Mouse (Mus musculus) lung, postnatal 14 days (tissue): ENCODE measurements around the gene Gse1.

Experiments
- DNase-seq: peaks from one replicate; pipeline ENCODE4 v3.0.0; 2021

Gene Gse1

GRCm38 (mm10) chr8:120276891-120277426 is 48.7 kb downstream of the Gse1 start:
- peak; percentile 62 for DNase-seq

GRCm38 (mm10) chr8:120278009-120278408 is 49.8 kb downstream of the Gse1 start:
- no peak for DNase-seq

GRCm38 (mm10) chr8:120279418-120279817 is 51.2 kb downstream of the Gse1 start:
- DNase-seq, result no peak

GRCm38 (mm10) chr8:120281487-120281886 is 53.2 kb downstream of the Gse1 start:
- DNase-seq, result peak; percentile 86

- DNase-seq, result no peak
Observed at GRCm38 (mm10) chr8:120282465-120282864, 54.2 kb downstream of the Gse1 start.

GRCm38 (mm10) chr8:120284265-120284664 is 56.0 kb downstream of the Gse1 start:
- DNase-seq, result no peak

- peak; percentile 54 for DNase-seq
Observed at GRCm38 (mm10) chr8:120285033-120285432, 56.8 kb downstream of the Gse1 start.

GRCm38 (mm10) chr8:120285878-120286277 is 57.6 kb downstream of the Gse1 start:
- DNase-seq, result no peak

DNA sequence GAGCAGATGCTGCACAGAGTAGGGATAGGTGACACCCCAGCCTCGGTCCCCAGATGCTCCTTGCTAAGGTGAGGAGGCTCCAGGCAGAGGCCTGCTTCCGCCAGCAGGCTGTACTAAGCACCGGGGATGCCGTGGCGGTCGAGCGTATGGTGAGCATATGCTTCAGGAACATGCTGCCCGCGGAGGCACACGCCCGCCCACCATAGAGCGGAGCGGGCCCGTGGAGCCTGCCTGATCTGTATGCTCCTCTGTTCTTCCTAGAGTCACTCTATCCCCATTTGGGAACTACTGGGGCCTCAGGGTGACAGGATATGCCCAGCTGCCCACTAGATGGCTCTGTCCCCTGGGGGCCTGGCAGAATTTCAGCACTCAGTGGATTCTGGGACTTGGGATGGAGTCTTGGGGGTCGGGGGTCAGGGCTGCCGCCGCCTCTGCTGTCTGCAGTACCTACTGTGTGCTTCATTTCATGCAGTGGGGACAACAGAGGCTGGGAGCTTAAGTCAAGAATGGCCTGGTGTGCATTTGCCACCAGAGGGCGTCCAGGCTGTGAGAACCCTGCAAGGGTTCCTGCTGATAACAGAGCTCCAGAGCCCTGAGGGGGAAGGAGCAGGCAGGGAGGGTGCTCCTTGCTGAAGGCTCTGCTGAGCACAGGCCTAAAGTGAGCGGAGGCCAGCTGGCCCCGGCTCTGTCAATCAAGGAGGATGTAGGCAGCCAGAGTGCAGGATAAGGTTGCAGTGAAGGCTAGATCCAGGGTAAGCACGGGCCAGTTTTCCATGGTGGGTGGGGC is 60.1 kb downstream of the Gse1 start:
- peak; percentile 74 for DNase-seq

DNA sequence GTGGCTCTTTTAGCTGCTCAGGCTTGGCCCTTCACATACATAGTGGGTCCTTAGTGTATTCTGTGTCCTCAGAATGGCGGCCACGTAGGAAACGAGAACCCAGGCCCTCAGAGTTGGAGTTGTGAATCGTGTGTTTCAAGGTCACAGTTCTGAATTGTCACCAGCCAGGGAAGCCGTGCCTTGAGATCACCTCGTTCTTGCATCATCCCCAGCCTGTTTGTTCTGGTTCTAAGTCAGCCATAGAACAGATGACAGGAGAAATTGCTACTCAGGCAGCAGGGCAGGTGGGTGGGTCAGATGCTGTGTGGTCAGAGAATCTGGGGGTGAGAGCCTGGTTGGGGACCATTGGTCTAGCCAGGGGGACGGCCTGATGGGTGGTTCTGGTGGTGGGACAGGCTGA is 60.9 kb downstream of the Gse1 start:
- no peak for DNase-seq

DNA sequence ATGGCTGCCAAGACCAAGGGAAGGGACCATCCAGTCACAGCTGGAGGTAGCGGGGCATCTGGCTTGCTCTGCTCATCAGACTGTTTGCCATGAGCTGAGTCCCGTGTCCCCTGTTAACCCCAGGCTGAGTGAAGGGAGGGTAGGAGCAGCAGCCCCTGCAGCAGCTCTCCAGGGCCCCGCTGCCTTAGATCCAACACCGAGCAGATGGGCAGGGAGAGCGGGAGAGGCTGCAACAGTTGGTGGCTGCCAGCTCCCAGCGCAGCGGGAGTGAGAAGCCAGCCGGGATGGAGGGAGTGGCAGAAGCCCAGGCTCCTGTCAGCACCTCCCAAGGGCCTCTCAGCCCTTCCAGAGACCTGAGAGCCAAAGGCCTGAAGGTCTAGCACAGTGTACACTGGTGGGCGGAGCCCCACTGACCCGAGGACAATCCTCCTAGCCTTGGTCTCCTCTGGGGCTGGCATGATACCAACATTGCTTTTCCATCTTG is 61.5 kb downstream of the Gse1 start:
- DNase-seq, result peak; percentile 59

GRCm38 (mm10) chr8:120290614-120291013 is 62.4 kb downstream of the Gse1 start:
- no peak for DNase-seq

GRCm38 (mm10) chr8:120291650-120292049 is 63.4 kb downstream of the Gse1 start:
- DNase-seq, result no peak

DNA sequence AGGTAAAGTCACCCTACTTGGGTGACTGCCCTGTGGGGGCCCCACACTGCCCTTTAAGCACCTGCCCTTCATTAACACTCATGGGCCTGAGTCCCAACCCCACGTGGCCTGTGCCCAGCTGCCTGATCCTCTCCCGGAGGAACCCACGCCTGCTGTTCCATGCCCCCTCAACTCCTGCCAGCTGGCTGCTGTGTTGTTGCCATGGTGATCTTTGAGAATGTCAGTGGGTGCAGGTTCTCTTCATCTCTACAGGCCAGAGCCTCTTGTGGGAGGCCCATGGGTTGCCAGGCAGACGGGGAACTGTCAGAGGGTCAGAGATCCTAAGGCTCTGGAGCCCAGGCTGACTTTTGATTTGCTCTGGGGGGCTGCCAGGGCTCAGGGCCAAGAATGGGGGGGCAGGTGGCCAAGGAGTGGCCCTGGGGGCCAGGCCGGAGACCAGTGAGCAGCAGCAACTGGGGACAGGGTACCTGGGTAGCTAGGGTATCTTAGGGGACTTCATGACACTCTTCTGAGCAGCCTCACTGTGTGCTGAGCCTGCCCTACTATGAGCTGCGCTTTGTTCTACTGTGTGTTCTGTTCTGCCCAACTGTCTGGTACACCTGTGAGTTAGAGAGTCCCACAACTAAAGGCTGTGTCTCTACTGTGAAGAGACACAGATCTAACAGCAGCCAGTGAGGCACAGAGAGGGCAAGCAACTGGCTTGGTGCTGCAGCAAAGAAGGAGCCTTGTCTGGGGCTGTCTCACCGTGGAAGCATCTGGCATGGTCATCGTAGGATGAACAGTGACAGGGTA is 64.3 kb downstream of the Gse1 start:
- no peak for DNase-seq

- no peak for DNase-seq
Observed at GRCm38 (mm10) chr8:120293421-120294357, 65.4 kb downstream of the Gse1 start.

DNA sequence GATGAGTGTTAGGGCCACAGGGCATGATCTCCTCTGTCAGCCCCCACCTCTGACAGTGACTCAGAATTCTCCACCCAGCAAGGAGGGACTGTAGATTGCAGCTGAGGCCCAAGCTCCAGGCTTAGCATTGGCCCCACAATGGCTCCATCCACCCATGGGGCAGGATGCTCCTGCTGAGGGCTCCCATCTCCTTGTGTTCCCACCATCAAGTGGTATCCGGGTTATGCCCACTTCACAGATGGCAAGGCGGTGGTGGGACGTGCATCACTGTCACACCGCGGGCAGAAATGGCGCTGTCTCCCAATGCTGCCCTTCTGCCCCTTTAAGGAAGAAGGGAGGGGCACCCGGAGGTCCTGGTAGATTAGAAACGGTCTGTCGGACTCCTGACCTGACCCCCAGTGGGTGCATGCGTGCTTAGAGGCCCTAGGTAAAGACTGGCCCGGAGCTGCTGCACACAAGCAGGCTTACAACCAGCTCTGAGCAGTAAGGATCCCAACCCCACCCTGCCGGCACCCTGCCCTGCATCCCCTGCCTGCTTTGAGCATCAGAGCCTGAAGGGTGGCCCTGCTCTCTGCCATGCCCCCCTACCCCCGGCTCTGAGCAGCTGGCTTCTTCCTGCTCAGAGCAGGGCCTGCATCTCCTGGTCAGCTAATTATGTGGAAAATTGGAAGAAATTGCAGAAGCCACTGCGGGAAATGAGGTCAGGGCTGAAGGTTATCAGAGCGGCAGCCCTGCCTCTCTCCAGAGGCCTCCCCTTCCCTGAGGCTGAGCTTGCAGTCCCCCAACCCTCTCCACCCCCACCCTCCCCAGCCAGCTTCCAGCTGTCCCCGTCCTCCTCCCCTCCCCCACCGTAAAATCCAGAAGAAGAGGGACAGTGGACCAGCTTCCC is 67.0 kb downstream of the Gse1 start:
- no peak for DNase-seq

GRCm38 (mm10) chr8:120297000-120297399 is 68.7 kb downstream of the Gse1 start:
- DNase-seq, result no peak

GRCm38 (mm10) chr8:120298601-120299532 is 70.6 kb downstream of the Gse1 start:
- no peak for DNase-seq

GRCm38 (mm10) chr8:120300601-120301141 is 72.4 kb downstream of the Gse1 start:
- peak; percentile 79 for DNase-seq
